Mouse (Mus musculus) ovary, postnatal 14 days (tissue): ENCODE results near the gene Bahd1.

Experiments used
- DNase-seq: peaks from one replicate; pipeline ENCODE4 v3.0.0; 2022; ENCODE audit warnings: low spot score

The Bahd1 gene

GRCm38 (mm10) chr2:118899981-118900825 lies at the start of gene Bahd1:
TSS of gene Bahd1 (plus strand) at chr2:118900377.
- DNase-seq = no peak

- DNase-seq = no peak
These were observed 48.4 kb upstream of the Bahd1 start for GRCm38 (mm10) chr2:118851756-118852155.

GRCm38 (mm10) chr2:118861454-118862339 lies 38.5 kb upstream of the Bahd1 start, which contains the start of gene Ivd:
TSS of gene Ivd (plus strand) at chr2:118861954.
- peak; percentile 76 for DNase-seq

DNA sequence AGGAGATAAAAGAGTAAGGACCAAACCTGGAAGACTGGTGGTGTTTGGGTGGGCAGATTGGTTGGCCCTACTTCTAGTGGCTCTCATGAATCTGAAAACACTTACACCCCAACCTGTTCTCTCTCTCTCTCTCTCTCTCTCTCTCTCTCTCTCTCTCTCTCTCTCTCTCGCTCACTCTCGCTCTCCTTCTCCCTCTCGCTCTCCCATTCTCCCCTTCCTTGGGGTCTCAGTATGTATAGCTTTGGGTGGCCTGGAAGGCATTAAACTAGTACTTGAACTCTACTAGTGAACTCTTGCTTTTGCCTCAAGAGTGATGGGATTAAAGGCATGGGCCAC lies 37.9 kb upstream of the Bahd1 start:
- no peak for DNase-seq

DNA sequence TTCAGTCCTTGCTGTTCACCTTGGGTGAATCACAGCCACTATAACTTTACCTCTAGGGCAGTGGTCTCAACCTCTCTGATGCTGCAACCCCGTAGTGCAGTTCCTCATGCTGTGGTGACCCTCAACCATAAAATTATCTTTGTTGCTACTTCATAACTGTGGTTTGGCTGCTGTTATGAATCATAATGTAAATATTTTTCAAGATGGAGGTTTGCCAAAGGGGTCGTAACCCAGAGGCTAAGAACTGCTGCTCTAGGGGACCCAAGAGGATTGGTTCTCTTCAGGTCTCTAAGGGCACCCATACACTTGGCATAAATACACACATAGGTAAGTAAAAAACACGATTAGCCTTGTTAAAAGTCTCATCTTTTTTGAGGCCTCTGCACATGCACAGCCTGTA lies 29.6 kb upstream of the Bahd1 start:
- no peak for DNase-seq

- DNase-seq = no peak
These were observed 29.1 kb upstream of the Bahd1 start for GRCm38 (mm10) chr2:118871032-118871431.

GRCm38 (mm10) chr2:118873018-118873417 lies 27.2 kb upstream of the Bahd1 start:
- DNase-seq = no peak

DNA sequence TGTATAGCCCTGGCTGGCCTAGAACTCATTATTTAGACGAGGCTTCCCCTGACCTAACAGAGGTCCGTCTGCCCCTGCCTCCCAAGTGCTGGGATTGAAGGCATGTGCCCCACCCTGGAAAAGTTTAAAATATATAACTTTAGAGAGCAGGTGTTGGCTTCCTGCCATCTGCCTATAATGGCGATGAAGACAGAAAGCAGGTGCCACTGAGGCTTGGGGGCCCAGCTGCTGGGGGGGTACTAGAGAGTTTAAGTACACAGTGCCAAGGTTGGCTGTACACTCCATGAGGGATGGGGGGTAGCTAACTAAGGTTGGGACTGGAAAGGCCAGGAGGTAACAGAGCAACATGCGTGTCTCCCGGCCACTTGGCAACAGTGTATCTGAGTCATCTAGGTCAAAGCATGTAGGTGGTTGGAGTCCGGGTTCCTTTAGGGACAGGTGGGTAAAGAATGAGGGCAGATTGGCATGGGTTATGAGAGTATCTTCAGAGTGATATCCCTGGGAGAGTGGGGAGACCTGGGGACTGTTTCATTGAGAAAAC lies 26.2 kb upstream of the Bahd1 start:
- DNase-seq = no peak

GRCm38 (mm10) chr2:118875316-118875715 lies 24.9 kb upstream of the Bahd1 start:
- DNase-seq = no peak

GRCm38 (mm10) chr2:118876453-118876852 lies 23.7 kb upstream of the Bahd1 start:
- DNase-seq = no peak

DNA sequence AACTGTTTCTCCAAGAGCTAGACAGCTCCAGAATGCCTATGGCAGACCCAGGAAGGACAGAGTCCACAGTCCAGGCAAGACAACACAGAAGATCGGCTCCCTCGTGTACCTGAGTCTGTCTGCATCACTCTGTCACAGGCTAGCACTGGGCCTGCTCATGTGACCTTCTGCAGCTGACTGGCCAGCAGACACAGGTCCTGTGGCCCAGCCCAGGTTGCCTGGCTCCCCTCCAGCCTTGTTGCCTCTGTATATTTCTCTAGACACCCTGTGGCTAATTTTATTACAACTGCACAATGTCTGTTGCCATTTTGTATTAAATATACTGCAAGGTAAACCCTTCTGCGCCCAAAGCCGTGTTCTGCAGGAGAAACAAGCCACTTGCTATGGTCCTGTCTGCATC lies 19.2 kb upstream of the Bahd1 start:
- DNase-seq = no peak

GRCm38 (mm10) chr2:118881956-118882355 lies 18.2 kb upstream of the Bahd1 start:
- no peak for DNase-seq

- DNase-seq = peak; percentile 88
These were observed 17.1 kb upstream of the Bahd1 start for GRCm38 (mm10) chr2:118882840-118883679.

- no peak for DNase-seq
These were observed 12.7 kb upstream of the Bahd1 start for GRCm38 (mm10) chr2:118887440-118887839.

- DNase-seq = no peak
These were observed 12.2 kb upstream of the Bahd1 start for GRCm38 (mm10) chr2:118887845-118888548.

GRCm38 (mm10) chr2:118891173-118891572 lies 9.0 kb upstream of the Bahd1 start:
- no peak for DNase-seq

DNA sequence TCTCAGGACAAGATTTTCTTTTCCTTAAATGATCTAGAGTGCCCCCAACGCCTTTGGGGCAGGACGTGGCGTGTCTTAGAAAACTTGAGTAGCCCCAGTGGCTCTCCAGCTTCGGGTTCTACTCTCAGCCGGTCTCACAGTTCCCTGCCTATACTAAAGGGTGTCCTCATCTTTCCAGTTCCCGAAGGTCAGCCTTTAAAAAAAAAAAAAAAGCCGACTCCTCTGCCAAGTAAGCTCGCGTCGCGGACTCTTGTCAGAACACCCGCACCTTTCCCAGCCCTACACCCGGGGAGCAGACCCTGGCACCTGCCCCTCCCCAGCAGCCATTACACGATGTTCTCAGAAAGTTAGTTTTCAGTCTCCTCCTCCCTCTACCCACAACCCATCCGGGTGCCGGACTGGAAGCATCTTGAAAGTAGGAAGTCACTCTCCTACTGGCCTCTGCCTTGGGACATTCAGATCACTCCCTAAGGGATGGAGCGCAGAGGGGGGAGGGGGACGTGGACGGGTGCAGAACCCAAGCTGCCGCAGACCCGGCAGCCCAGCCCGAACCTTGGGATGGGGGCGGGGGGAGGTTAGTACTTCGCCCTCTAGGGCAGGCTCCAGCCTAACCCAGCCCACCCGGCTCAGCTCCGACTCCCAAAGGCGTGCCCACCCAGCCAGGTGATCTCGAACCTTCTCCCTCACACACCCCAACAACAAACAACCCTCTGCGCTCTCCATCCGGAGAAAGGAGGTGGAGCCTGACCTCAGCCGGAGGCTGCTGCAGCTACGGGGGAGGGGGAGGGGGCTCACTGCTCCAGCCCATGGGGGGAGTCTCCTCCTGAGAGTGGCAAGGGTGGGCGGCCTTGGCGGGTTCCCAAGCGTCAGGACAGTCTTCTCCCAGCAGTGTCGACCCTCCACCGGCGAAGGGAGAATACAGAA lies 3.9 kb upstream of the Bahd1 start:
- DNase-seq = no peak

DNA sequence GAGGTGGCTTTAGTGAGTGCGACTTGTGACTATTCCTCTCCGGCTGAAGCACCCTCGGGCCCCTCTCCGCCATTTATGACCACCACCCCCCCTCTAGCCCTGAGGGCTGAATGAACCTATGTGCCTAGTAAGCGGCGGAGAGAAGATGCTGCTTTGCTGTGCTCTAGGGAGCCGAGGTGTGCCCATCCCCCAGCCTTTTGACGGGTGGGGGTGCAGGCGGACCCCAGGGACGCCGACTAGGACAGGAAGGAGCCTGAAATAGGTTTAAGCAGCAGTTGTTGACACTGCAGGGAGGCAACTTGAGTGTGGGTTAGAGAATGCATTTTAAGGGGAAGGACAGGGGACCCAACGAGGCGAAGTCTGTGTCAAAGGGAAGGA lies 3.3 kb upstream of the Bahd1 start:
- DNase-seq = no peak

GRCm38 (mm10) chr2:118897392-118897791 lies 2.8 kb upstream of the Bahd1 start:
- DNase-seq = no peak

GRCm38 (mm10) chr2:118897808-118898207 lies 2.4 kb upstream of the Bahd1 start:
- DNase-seq = no peak
